Mouse (Mus musculus) layer of hippocampus, adult 18-20 months (tissue): Measurements from ENCODE around the gene Stpg4. TPM values are rescaled to one million over a fixed set of nuclear protein-coding genes. Genes with fewer than 3 reads are reported as not detected.
A peak's percentile ranks its signal among the peaks of the same experiment; 100 is the strongest.

Experiments used
- DNase-seq, 2 experiments: peaks; one replicate each; pipeline ENCODE4 v3.0.0; 2022; ENCODE audit warnings: low spot score in 2 of 2
- total RNA-seq, 2 experiments: library from RNA; stranded (reverse); gene quantifications; 2 replicates each; pipeline ENCODE4 v1.2.3; 2021

Stpg4 gene
- total RNA-seq, 2 experiments from 2014 or later: not detected

DNA sequence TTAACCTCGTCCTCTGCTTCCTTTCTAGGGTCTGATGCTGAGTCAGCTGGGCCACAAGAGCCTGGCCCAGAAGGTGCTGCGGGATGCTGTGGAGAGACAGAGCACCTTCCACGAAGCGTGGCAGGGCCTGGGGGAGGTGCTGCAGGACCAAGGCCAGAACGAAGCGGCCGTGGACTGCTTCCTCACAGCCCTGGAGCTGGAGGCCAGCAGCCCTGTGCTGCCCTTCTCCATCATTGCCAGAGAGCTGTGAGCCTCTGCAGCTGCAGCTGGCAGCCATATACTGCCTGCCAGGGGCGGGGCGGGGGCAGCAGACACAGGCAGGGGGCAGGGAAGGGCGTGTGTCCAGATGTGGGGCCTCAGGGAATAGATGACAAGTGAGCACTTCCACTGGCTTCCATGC, 47.7 kb downstream of the Stpg4 start:
- no peak for DNase-seq

DNA sequence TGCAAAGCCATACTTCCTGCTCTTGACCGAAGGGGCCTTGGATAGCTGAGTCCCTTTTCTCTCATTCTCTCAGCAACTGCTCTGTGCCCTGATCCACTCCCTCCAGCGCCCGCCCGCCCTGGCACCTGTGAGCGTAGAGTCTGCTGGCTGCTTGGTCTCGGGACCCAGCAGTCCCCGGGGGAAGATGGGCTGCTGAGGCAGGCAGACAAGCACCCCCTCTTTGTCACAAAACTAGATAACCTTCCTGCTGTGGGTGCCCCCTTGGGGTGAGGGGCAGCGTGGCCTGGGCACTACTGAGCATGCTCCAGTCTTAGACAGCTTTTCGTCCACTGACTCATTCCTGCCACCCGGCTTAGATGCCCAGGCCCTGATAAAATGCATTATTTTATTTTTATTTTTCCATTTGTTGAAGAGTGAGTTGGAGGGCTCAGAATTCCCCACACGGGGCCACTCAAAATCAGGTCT, 48.3 kb downstream of the Stpg4 start:
- no peak for DNase-seq

DNA sequence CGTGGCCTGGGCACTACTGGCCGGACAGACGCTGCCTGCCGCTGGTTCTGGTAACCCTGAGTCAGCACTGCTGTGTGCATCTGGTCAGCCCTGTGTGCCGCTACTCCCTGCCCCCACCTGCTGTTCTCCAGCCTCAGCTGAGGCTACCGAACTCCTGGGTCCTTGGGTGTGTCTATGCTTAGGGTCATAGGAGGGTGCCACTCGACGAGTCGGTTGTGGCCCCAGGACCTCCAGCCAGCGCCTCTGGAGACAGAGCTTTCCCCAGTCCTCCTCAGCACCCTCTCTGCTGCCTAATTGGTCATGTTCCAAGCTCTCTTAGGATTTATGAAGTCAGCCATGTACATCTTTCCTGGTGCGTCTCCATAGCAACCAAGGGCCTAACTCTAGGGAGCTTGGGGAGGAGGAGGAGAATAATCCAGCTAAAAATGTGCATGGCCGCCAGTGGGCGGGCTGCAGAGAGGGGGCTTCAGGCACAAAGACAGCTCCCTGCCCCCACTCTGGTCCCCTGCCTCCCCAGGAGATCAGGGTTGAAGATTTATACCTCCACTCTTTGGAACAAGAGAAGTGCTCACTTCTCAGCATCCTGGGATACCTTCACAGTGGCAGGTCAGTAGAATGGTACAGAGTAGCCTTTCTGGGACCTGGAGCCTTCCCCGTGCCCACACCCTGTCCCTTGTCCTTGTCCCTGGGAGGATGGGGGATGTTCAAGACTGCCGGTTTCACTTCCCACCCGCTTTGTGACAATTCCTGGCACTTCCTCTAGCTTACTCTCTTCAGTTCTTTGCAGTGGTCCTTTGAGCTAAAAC, 49.0 kb downstream of the Stpg4 start:
- DNase-seq: peak; percentile 43 to 77

DNA sequence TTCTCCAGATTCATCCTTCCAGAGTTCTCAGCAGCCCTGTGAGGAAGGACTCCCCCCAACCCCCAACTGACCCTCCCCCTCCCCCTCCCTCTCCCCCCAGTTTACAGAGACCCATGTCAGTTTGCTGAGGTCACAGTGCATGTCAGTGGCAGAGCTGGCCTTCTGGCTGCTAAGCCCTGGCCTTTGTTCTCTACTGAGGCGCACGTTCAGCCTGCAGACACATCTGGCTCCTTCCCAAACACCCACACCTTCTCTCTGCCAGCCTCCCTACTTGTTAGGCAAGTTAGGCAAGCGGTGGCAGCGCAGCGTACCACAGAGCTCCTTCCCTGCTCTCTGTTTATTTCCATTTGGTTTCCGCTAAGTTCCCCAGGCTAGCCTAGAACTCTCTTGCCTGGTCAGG, 50.0 kb downstream of the Stpg4 start:
- peak; percentile 58 to 81 for DNase-seq

DNA sequence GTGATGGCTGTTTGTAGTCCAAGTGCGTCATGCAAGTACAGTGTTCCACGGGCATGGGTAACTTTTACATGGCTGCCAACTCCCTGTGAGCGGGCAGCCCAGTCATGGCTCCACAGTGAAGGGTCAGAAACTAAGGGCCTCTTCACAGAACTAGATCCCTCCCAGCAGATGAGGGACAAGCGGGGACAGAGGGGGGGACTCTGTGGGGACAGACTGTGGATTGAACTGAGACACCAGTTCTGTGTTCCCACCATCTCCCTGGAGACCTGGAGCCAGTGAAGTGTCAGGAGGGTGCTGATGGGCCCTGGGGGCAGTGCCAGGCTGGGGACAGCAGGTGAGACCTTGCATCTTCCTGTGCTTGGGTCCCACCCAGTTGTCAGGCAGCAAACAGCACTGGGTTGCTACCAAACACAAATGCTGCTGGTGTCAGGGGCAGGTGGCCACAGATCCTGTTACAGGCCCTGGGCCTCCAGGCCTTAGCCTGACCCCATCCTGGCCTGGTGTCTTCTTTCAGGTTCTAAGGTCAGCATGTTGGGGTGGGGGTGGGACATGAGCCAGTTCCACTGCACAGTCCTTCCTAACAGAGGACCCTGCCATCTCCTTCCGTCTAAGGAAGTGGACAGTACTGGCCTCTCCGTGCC, 50.6 kb downstream of the Stpg4 start:
- DNase-seq: no peak

DNA sequence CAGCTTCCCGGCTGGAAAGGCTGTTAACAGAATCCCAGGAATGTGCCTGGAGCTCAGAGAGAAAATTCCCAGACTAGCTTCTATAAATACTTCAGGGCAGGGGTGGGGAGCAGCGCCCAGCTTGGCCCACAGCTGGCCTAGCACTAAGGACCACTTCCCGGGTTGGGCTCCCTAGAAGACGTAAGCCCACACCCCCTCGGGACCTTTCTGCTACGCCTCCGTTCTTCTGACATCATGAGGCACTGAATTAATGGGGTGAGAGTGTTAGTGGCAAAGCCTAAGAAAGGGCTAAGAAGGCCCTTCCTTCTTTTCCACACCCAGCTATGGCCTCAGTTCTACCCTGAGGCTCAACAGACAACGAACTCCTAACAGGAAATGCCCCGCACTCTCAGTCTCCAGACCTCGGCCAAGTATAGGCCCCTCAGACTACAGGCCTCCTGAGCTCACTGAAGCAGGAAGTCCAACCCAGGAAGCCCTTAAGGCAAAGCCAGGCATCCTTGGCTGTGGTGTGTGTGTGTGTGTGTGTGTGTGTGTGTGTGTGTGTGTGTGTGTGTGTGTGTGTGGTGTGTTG, 51.5 kb downstream of the Stpg4 start:
- DNase-seq: no peak

DNA sequence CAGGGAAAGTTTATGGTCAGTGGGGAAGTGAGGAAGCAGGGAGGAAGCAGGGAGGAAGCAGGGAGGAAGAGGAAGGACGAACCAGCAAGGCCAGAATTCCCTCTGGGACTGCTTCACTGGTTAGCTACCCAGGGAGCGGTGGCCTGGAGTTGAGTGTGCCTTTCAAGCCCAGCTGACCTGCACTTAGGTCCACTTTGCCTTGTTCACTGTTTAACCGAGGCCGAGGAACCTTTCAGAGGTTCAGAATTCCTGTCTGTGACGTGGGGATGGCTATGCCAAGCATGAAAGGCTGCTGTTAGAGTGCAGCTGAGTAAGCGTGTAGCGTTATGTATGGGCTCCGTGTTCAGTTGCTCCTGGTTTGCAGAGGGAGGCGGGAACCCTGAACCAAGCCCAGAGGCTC, 54.2 kb downstream of the Stpg4 start:
- no peak for DNase-seq

DNA sequence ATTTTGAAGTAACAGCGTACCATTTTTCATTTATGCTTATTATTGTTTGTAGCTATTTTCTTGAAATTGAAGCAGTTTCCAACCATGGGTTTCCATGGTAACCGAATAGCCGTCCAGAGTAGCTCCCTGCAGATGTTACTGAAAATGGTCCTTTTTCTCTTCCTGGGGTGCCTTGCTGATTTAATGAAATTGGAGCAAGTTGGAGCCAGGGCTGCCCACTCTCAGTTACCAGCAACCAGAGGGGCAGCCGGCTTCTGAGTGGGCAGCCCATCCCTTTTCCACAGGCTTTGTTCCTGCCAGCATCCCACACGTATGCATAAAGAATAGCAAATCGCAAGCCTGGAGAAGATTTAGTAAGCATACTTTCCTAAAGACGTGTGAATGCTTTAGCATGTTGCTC, 55.4 kb downstream of the Stpg4 start:
- DNase-seq: peak; percentile 49 to 66

DNA sequence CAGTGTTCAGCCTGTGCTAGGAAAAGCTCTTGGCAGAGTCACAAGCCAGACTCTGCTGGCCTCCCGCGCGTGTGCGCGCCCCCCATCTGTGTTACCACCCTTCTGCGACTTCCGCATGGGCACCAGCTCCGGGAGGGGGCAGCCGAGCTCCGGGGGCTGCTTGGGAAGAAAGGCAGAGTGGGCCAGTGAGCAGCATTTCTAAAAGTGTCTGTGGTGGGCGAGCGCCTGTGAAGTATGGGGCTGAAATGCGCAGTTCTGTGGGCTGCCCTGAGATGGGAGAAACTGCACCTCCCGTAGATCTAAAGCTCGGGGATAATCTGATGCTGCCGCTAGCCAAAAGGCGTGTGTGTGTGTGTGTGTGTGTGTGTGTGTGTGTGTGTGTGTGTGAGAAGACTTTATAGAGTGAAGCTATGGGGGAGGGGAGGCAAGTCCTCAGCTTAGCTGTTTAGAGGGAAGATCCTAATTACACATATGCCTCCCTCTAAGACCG, 58.2 kb downstream of the Stpg4 start:
- DNase-seq: peak; percentile 65 to 75

DNA sequence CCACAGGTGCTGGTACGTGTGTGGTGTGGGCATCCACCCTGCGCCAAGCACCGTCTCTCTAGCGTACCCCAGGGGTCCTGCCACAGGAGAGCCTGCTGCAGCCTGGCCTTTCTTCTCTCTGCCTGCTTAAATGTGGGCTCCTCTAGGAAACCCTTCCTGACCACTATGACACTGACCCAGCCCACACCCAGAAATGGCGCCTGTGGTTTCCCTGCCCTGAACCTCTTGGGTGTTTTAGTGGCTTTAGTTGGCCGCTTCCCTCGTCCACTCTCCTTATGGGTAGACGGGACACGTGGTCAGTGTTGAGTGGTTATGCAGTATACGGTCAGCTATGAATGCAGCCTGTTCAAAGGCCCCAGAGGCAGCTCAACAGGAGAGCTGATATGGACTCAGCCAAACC, 59.1 kb downstream of the Stpg4 start:
- no peak for DNase-seq

DNA sequence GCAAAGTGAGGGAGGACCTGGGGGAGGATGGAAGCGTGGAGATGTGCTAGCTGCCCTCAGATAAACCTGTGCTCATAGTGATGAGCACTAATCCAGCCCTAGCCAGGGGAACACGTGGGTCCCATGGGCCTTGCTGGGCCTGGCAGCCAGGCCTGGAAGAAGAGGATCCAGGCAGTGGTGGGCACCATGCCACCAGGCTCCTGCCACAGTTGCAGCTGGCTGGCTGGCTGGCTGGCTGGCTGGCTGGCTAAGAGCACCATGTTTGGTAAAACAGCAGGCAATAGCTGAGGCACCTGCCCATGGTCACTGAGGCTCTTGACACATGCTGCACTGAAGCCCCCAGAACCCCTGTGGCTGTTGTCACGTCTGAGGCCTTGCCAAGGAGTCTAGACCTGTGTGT, 59.9 kb downstream of the Stpg4 start:
- peak; percentile 49 to 72 for DNase-seq

DNA sequence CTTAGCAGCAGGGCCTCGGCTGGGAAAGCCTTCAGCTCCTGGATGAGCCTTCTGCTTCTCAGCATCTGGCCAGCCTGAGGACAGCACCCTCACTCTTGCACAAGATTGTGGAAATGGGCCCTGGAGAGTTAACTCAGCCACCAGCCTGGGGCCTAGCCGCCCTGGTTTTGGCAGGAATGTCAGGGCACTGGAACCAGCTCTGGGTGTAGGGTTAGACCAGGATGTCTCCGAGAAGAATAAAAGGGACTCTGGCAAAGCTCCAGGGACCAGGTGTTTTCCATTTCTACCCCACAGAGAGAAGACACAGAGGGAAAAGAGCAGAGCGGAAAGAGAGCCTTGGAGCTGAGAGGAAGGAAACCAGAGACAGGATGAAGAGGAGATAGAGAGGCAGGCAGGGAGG, 60.3 kb downstream of the Stpg4 start:
- DNase-seq: no peak

DNA sequence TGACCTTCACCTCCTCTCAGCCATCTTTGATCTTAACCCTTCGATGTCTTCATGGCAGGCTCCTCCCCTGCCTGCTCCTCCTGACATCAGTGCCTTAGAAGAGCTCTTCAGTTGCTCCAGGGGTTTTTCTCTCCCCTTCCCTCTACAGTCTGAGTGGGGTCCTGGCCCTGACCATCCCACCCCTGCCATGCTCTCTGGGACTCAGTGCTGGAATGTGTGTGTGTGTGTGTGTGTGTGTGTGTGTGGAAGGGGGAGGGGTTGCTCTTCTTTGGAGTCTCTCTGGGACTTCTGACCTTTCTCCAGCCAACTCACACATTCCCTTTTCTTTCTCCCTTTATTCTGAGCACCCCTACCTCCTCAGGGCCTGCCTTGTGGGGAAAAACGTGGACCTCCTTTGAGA, 61.0 kb downstream of the Stpg4 start:
- no peak for DNase-seq

DNA sequence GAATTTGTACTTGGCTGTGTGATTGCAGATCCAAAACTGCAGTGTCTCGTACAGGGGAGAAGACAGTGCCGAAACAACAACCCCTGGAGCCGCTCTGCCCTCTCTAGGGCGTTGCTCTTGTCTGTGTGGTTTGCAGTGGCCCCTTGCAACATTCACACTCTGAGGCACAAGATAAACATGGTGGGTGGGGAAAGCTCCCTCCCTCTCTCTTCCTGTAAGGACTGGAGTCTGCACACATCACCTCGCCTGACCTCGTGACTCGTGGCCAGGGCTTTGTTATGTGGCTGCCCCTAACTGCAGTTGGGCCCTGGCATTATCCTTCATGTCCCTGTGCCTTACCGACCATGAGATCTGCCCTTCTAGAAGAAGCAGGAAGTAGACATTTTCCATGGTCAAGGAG, 62.3 kb downstream of the Stpg4 start:
- no peak for DNase-seq

DNA sequence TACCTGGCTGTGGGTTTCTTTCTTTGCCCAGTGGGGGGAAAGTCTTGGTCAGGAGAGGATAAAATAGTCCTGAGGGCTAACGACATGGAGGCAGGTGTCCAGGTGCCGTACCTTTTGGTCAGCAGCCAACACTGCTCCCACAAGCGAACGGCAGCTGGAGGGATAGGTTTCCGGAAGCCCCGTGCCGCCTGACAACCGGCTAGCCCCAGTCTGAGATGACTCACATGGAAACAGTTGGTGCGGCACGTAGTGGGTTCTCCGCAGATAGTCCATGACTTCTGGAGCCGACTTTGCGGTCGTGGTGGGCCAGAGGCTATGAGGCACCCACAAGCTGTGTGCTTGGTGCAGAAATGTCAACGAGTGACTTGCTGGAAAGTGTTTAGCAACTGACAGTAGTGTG, 63.4 kb downstream of the Stpg4 start:
- DNase-seq: no peak

DNA sequence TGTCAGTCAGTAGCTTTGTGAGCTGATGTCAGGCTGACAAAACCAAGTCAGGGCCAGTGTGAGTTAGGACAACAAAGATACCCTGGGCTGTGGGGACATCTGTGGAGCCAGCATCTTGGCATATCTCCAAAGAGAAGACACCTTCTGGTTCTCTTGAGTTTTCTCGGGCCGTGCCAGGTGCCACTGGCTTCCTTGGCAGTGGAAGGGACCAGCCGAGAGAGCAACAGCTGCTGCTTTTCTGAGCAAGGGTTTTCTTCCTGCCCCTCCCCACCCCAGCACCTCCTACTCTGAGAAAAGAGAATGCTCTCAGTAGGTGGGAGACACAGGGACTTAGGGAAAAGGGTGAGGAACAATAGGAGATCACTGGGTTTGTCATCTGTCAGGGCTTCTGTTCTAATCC, 66.4 kb downstream of the Stpg4 start:
- no peak for DNase-seq

DNA sequence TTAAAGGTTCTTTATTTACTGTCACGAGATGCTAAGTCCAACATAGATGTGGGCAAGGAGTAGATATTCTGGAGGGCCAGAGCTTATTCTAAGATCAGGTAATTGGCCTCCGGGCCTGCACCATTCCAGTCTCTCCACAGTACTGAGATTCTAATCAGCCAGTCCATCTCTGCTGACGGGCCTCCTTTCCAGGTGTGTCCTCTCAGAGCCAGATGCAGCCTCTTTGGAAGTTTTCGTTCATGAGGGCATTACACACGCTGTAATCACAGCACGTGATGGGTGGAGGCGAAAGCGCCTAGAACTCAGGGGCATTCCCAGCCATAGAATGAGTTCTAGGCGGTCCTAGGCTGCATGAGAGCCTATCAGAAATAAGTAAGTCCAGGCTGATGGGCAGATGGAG, 70.0 kb downstream of the Stpg4 start:
- DNase-seq: no peak

DNA sequence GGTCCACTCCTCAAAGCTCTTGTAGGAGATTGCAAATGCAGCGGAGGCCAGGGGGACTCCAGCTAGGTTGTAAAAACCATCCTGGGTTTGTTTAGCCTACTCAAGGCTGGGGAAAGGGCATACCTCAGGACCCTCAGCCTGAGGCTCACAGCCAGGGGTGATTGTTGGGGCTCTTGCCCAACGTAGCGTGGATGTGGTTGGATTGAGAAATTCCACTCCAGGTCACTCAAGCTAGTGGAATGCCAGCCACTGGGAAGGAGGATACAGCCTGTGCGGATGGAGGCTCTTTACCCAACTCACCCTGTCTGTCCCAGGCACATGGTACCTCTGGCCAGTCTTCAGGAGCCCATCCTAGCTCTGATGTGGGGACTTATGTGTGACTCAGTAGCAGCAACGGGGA, 71.3 kb downstream of the Stpg4 start:
- no peak for DNase-seq

DNA sequence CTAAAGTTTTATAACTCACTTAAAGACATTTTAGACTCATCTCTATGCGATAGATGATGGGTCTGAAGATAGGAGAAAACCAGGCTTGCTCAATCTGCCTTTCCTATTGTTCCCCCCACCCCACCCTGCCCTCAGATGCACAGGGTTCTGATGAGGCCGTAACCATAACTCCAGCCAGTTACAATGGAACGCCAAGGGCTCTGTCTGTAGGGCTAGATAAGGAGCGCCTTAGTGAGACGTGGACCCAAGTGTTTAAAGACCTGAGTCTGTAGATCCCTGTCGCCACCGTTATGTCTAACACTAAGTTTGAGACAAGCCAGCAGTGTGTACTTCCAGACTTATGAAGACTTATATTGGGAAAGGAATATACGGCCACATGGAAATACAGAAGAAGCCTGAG, 72.1 kb downstream of the Stpg4 start:
- no peak for DNase-seq

DNA sequence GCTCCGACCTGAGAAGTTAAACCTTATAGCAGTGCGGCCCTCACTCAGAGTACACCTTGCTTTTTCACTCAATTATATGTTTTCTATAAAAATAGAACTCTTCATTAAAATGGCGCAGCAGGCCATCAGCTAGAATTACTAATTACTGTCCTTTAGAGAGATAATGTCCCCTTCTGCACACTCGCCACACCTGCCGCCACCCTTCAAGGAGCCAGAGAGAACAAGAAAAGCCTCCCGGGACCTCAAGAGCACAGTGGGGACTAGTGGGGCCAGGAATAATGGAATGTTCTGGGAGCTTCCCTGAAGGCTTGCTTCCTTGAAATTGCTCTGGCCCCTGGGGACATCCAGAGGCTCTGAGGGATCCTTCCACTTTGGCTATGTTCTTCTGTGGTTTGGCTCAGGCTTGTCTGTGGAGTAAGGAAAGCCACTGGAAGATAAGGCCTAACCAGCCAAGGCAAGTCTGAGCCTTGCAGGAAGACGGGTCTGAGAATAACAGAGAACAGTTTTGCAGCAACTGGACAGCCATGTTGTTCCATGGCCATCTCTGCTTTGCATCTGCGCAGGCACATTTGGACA, 73.7 kb downstream of the Stpg4 start:
- DNase-seq: no peak

DNA sequence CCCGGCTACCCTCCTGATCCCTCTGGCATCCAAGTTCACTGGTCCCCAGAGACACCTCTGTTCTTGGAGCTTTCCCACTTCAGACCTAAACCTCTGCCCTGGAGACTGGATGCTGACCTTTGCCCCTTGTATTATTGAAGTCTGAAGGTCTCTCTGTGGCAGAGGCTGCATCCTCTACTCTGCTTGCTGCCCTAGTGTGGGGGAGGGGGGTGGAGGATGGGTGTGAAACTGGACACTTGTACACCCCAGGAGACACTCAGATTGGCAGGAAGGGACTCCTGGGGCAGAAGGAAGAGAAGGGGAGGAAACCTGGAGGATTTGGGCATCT, 74.7 kb downstream of the Stpg4 start:
- no peak for DNase-seq
